ENCODE assay signal across 8 mouse cellular contexts in genomic region chr19:16029253-16029771, GRCm38 (mm10). TPM values are rescaled to one million over a fixed set of nuclear protein-coding genes. Genes with fewer than 3 reads are reported as not detected.
DNase-seq lines count a peak whose midpoint lies in the region; ATAC-seq lines count a peak whose summit lies in the region.
"Not testable (repeated sequence)": the region's sequence is repeated elsewhere in the genome, so short reads cannot be mapped to it uniquely, and the experiment has no call there.

No protein-coding gene starts in this region.

- not testable (repeated sequence) for H3K9ac ChIP-seq in hindbrain, embryonic 14.5 days
- 0 out of 2 replicates have a peak overlapping the region, but pooled peaks have one; percentile 27 for H3K9ac ChIP-seq in lung, embryonic 15.5 days
- peak overlapping the region; percentile 49; the same call in 1 of the 2 replicates for H3K9ac ChIP-seq in neural tube, embryonic 13.5 days

- peak; percentile 64; the same call in 1 of the 2 replicates for ATAC-seq in hindbrain, embryonic 14.5 days (ENCODE audit: low FRiP score)
- ATAC-seq in lung, embryonic 15.5 days (ENCODE audit: borderline replicate concordance, extremely low read depth, low FRiP score, low TSS enrichment) = peak; percentile 70; the same call in 1 of the 2 replicates
- peak; percentile 83 for ATAC-seq in neural tube, embryonic 13.5 days (ENCODE audit: low read depth)

- 29% methylated on average over 7 of the region's 9 CpGs for WGBS in hindbrain, embryonic 14.5 days
- 20% methylated on average over 7 of the region's 9 CpGs for WGBS in lung, embryonic 15.5 days
- 32% methylated on average over 7 of the region's 9 CpGs for WGBS in neural tube, embryonic 13.5 days

- H3K27ac ChIP-seq in hindbrain, embryonic 14.5 days; lung, embryonic 15.5 days; neural tube, embryonic 13.5 days (replicated peaks): not testable (repeated sequence)

- H3K4me2 ChIP-seq in hindbrain, embryonic 14.5 days (replicated peaks) = peak overlapping the region; percentile 30
- peak overlapping the region; percentile 59 for H3K4me2 ChIP-seq in lung, embryonic 15.5 days
- H3K4me2 ChIP-seq in neural tube, embryonic 13.5 days = peak overlapping the region; percentile 44

- not testable (repeated sequence) for H3K36me3 ChIP-seq in hindbrain, embryonic 14.5 days (replicated peaks; ENCODE audit: control insufficient read depth, insufficient read depth); lung, embryonic 15.5 days; neural tube, embryonic 13.5 days

- DNase-seq in R1 (ENCODE audit: low read depth, low spot score) = peak; percentile 35
- peak; percentile 28 to 43 for DNase-seq in cerebellum, postnatal 36 days
- DNase-seq in frontal cortex, postnatal 36 days (ENCODE audit: low spot score in 2 of 2) = peak; percentile 49 to 64
- DNase-seq in hindbrain, embryonic 14.5 days (ENCODE audit: low spot score) = not testable (repeated sequence)
- peak; percentile 59 for DNase-seq in layer of hippocampus, adult 9-10 months (ENCODE audit: low spot score)
- DNase-seq in urinary bladder, postnatal 25 days (ENCODE audit: low spot score) = peak; percentile 17

- H3K9me3 ChIP-seq in hindbrain, embryonic 14.5 days (ENCODE audit: control insufficient read depth, low read length); lung, embryonic 15.5 days; neural tube, embryonic 13.5 days: not testable (repeated sequence)

- H3K27me3 ChIP-seq in hindbrain, embryonic 14.5 days (ENCODE audit: control insufficient read depth, insufficient read depth, low read length); lung, embryonic 15.5 days; neural tube, embryonic 13.5 days: not testable (repeated sequence)

- not testable (repeated sequence) for H3K4me3 ChIP-seq in hindbrain, embryonic 14.5 days (replicated peaks; ENCODE audit: low read length)
- peak overlapping the region; percentile 47 for H3K4me3 ChIP-seq in lung, embryonic 15.5 days
- peak overlapping the region; percentile 16; the same call in 1 of the 2 replicates for H3K4me3 ChIP-seq in neural tube, embryonic 13.5 days

- not testable (repeated sequence) for H3K4me1 ChIP-seq in hindbrain, embryonic 14.5 days (replicated peaks; ENCODE audit: control insufficient read depth, insufficient read depth, low read length); lung, embryonic 15.5 days; neural tube, embryonic 13.5 days (replicated peaks)

RNA-seq across cellular contexts. Expression of gene Cep78, which starts 44.5 kb away (rescaled TPM):
- polyA plus RNA-seq in hindbrain, embryonic 14.5 days (2014; fragmentation: Nextera tagmentation; extraction: Ambion mirVana) = 27.9 and 29.4 TPM in 2 replicates
- 29.9 and 30.6 TPM in 2 replicates for polyA plus RNA-seq in lung, embryonic 15.5 days (2015; fragmentation: Nextera tagmentation; extraction: Ambion mirVana)
- polyA plus RNA-seq in neural tube, embryonic 13.5 days (2015; fragmentation: Nextera tagmentation; extraction: Ambion mirVana) = 40.6 and 42.3 TPM in 2 replicates
